Mouse (Mus musculus) kidney, adult 18-20 months (tissue): ENCODE results near the gene Ren1.

Source experiments
- DNase-seq: peaks from one replicate; pipeline ENCODE4 v3.0.0; 2021

Gene Ren1

DNA sequence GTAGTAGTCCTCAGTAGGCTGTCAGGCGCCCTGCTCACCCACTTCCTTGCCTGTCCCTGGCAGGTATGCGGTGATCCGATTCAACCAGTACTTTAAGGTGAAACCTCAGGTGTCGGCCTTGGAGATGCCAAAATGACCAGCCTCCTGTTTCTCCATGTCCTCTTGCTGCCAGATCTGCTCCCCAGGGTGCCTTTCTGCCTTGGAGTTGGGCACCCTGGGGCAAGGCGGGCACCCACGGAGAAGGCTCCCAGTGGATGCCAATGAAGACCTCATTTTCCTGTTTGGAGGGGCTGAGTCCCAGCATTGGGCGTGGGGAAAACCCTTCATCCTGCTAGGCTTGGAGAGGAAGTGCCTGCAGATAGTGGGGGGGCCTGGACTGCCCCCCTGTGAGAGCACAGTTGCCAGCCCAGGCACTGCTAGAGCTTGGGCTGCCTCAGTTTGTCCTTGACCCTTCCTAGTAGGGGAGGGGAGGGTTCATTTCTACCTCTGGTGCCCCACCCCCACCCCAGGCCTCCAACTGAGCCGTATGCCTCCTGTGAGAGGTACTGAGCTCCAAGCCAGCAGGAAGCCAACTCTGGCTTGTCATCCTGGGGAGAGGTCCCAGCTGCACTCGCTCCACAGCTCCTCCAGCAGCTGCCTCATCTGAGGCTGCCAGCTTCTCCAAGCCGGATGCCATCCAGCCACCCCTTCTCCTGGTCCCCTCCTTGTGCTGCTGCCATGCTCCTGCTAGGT, 29.1 kb downstream of the Ren1 start:
- DNase-seq, result peak; percentile 45

DNA sequence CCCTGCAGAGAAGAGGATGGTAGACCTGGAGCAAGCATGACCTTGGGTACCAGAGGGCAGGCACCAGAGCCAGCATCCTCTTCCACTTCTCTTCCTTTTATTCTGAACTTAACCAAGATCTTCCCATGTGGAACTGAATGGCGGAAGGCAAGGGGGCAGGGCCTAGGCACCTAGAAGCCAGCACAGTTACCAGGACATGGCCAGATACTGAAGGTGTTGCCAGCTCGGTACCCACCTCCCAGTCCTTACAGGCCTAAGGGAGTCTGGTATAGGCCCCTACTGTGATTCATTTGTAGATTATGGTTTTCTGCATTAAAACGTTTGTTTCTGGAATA, 29.6 kb downstream of the Ren1 start:
- DNase-seq, result no peak

DNA sequence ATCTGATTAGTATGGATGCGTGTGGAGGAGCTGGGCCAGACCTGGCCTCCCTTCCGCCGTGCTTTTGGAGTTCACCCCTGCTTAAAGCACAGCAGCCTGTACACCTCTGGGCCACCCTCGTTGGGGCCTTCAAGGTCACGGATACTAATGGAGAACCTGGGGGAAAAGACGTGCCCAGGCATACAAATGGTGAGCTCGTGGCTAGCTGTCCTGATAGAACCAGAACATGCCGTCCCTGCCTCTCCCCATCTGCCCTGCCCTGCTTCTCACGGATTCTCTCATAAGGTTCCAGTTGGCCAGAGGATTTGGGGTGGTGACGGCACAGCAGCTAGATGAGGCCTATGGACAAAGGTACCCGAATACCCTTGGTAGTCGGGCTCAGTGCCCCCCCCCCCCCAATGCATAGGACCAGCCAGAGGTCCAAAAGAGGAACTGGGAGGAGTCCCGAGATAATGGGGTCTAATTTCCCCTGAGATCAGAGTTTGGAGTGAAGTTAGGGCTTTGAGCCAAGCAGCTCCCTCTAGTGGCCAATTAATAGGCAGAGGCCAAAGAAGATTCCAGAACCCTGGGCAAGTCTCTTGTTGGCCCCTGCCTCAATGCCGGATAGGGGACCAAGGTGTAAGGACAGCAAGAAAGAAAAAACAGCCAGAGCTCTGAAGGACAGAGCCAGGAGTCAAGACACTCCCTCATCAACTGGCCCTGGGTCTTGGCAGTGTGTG, 30.2 kb downstream of the Ren1 start:
- DNase-seq, result peak; percentile 65

DNA sequence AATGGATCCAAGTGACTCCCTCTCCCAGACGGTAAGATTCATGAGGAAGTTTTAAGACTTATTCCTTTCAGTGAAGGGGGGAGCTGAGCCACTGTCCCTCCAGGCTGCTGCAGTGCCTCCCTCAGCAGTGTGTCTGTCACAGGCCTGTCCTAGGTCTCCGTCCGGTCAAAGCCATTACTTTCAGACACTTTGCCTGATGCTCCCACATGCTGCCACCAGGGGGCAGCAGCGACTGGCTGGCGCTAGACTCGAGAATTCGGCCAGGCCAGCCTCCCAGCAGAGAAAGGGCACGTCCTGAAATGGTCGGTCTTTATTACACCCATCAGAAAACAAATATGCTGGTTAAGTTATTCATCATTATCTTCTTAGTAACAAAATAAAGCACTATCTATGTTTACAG, 31.7 kb downstream of the Ren1 start:
- DNase-seq, result peak; percentile 59

DNA sequence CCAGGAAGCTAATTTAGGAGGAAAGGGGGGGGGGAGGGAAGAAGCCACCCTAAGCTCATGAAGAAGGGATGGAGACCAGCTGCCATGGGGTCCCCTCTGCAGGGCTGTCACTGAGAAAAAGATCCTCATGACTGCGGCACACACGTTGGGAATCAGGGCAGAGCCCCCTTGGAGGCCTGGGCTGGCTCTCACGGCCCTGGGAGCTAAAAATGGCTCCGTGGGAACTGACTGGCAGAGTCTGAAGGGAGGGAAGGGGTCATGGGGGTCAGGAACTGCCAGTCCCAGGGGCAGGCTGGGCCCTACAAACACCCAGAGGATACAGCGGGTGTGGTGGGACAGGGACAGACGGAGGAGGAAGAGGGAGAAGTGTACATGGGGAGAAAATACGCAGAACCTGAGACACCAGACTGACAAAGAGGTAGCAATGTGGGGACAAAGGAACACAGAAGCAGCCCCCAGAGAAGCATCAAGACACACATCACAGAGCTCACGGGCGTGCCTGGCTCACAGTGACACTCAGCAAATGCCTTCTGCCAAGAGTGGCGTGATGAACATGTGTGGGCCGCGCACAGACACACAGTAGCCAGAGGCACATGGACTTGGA, 32.3 kb downstream of the Ren1 start:
- no peak for DNase-seq

DNA sequence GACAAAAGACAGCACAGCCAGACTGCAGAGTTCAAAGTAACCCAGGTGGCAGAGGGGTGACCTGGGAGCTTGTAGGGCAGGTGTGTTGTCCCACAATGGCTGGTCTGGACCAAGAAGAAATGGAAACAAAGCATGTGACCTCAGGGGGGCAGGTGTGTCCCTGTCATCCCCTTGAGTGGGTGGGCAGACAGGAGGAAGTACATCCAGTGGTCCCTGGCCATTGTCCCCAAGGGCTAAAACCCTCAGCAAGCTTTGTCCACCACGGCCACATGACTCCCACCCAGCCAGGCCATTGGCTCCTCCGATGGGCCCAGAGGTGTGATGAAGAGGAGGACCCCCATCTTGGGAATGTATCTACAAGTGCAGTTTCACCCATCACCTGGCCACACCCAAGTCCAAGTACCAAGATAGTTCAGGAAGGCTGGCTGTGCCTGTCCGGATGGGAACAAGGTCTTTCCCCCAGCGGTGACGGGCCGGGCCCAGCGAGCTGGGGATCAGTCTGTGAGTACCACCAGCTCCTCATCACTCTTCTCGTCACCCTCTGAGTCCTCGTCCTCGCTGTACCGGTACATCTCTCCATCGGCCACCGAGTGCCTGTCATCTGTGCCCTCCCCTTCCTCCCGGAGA, 33.0 kb downstream of the Ren1 start:
- no peak for DNase-seq

DNA sequence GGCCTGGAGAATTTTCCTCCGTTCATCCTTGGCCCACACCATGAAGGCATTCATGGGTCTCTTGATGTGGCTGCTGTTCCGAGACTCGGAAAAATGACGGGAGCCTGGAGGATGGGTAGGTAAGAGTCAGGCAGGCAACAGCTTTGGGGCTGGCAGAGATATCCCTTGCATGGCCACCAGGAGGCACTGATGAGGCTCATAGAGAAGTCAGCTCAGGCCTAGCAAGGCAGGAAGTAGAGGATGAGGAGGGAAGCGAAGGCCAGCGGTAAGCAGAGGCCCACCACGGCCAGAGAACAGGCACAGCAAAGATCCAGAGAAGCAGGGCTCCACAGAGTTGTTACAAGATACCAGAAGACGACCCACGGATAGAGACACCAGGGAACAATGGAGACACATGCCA, 35.2 kb downstream of the Ren1 start:
- DNase-seq, result peak; percentile 83

DNA sequence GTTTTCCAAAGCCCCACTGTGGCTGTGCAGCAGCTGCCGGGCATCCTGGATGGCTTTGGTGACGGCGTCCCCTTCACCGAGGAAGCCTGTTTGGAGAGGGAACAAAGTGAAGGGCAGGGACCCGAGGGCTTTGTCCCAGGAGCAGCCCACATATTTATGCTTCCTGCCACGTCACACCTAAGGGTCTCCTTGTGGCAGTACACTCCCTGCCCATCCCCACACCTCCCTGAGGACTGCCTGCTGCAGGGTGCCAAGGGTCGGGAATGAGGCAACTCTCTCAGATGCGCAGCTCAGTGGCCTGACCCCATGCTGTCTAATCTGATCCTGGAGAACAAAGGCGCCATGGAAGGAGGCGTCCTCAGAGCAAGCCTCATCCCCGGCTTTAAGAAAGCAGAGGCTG, 35.9 kb downstream of the Ren1 start:
- DNase-seq, result no peak

DNA sequence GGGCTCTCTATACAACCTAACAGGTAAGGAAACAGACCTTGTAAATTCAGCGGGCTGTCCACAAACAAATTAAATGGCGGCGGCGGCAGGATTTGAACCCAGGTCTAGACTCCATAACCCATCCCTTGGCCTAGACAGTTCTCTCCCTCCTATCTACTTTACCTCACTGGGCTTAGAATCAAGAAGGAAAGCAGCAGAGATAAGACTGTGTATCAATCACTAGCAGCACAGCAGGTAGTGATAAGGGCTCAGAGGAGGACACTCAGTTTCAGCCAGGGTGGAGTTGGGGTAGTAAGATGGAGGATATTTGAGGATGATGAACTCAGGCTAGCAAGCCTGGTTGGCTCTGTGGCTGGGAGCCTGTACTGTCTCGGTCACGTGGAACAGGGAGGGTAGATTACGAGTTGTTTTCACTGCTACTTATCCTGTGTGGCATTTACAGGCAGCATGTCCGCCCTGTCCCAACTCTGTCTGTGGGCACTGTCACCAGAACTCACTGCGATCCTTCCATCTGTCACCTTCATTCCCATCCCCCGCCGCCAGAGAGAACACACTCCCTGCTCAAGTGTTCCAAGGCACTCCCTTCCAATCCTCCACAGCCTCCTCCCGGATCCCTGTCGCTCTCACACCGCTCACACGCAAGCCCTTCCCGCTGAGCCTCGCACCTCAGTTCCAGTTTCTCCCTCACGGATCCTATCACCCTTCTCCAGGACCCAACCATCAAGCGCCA, 37.4 kb downstream of the Ren1 start:
- no peak for DNase-seq

DNA sequence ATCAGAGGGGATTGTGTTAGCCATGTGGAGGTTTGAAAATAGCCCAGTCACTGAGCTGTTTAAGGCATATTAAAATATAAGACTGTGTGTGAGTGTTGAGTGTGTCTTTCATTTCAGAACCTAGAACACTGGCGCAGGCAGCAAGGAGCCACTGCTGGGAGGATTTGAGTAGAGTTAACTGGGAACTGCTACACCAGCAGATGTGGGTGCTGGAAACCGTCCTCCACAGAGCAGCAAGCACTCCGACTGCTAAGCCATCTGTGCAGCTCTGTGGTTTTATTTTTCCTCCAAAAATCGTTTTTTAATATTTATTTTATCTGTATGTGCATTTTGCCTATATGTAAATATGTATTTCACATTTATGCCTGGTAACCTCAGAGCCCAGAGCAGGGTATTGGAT, 44.4 kb downstream of the Ren1 start:
- no peak for DNase-seq

DNA sequence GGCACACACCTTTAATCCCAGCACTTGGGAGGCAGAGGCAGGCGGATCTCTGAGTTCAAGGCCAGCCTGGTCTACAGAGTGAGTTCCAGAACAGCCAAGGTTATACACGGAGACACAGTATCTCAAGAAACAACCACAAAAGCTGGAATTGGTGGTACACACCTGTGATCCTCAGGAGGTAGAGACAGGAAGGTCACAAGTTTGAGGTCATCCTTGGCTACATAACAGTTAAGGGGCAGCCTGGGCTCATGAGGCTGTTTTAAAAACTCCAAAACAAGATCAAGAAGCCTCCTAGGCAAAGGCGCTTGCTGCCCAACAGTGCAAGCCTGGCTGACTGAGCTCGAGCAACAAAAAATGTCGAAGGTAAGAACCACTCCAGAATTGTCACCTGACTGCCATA, 46.4 kb downstream of the Ren1 start:
- no peak for DNase-seq

DNA sequence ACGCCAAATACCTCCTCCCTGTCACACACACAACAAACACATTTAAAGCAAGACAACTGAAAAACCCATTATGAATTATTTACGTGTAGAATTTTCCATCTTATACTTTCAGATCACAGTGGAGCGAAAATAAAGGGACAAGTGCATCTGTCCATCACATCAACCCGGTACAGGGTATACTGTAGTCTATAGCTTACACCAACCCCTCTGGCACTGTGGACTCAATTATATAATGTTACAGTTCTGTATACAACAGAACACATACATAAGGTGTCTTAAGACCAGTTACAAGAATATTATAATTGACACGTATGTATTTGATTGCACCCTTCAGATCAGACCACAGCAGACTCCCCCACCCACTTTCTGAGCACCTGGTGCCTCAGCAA, 46.8 kb downstream of the Ren1 start:
- DNase-seq, result no peak

DNA sequence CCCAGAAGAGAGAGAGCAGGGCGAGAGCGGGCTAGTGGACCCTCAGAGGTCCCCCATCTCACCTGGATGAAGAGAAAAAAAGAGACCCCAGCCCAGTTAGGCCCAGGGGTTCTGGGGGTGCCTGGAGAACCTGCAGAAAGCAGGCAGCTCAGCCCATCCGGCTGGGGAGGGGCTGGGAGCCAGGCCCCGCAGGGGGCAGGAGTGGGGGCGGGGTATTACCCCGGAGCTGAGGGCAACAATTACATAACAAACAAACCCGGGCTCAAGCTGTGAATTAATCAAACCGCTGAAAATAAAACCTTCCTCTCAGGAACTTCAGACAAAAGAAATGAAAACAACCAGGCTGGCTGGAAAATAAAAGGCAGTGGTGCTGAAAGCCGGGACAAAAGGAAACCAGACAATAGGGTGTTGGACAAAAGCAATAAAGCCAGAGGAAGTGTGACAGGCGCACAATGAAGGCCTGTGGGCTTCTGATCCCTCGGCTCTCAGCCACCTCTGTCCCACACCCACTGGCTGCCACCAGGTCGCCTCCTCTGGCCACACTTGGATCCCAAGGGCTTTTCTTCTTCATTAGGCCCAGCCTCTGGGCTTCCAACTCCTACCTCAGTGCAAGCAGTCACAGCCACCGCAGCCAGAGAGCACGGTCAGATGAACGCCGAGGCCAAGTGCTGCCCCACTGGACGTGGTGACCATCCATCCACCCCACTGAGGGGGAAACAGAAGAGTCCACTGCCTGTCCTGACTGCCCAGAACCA, 47.4 kb downstream of the Ren1 start:
- peak; percentile 51 for DNase-seq

DNA sequence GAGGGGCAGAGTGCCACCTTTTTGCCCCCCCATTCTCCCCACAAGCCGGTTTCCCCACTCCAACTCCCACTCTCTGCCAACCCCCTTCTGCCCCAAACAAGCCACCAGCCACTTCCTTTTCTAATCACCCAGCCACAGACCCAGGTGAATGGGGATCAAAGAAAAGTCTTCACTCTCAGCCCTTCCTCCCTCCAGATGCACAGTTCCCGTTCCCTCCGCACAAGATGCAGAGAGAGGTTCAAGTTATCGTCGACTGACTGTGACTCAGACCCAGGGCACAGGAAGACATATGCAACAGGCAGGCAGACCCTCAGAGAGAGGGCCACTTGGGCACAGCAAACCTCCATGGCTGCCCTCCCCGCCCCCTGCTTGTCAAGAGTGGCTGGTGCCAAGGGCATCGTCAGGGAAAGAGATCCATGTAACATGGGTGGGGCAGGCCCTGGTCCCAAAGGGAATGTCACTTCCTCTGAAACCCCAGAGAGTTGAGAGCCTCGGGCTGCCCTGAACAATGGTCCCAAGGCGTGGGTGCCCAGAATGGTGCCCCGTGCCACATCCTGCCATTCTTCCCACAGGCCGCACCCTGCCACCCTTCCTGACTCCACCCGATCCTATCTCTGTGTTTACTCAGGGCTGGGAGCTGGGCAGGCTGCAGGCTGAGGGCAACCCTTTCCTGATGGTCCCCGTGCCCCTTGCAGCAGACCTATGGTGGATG, 49.9 kb downstream of the Ren1 start:
- peak; percentile 31 for DNase-seq

DNA sequence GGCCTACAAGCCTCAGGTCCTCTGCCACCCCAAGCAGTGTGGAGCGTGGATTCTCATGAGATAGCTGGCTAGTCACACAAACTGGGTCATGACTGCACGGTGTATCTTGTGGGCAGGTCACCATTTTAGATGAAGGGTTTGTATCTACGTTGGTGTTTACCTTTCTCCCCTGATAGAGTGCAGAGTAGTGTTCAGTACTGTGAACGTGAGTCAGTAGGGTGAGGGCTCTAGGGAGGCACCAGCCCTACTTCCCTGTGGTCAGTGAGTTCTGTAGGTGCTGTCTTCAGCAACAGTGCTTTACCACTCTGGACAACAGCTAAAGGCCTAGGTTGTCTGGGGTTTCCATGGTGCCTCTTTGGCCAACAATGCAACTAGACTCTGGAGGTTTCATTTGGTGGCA, 53.7 kb downstream of the Ren1 start:
- no peak for DNase-seq

DNA sequence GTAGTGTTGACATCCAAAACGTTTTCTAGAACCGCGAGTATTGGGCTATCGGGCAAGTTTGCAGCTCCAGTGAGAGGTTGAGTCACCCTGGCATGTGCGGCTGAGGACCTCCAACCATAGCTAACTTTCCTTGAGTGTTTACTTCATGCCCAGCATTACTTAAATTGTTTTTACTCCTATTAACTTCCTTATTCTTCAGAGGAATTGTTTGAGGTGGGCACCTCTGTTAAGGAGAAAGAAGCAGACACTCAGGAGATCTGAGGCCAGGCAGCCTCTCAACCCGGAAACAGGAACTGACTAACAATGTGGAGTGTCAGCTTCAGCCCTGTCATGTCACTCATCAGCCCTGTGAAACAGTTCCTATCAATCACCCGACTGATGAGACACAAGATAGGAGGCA, 56.3 kb downstream of the Ren1 start:
- no peak for DNase-seq

DNA sequence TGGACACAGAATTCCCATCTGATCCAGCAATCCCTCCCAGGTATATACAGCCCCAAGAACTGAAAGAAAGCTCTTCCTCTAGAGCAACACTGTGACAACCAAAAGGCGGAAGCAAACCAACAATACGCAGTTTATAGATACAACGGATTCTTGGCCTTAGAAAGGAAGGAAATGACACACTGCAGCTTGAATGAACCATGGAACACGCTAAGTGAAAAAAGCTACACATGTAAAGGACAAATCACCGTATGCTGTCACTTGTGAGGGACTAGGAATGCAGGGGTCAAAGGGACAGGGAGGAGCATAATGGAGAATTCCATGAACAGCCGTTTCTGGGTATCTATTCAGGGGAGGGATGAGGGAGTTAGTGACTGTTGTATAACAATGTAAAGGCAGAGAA, 57.1 kb downstream of the Ren1 start:
- DNase-seq, result no peak

DNA sequence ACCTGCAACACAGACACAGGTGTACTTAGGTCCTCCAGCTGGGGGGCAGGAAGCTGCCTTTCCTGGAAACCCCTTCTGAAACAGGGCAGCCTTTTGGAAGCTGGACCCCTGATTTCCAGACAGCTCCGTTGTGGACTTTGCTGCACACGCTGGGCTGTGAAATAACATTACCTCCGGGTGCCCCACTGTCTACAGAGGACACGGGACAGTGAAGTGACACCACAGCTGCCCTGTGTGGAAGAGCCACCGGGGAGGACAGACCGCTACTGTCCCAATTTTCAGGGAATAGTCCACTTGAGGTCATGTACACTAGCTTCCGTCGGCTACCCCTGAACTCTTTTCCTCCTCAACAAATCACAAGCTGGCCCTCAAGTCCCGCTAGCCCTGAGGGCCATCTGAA, 58.0 kb downstream of the Ren1 start:
- DNase-seq, result no peak

DNA sequence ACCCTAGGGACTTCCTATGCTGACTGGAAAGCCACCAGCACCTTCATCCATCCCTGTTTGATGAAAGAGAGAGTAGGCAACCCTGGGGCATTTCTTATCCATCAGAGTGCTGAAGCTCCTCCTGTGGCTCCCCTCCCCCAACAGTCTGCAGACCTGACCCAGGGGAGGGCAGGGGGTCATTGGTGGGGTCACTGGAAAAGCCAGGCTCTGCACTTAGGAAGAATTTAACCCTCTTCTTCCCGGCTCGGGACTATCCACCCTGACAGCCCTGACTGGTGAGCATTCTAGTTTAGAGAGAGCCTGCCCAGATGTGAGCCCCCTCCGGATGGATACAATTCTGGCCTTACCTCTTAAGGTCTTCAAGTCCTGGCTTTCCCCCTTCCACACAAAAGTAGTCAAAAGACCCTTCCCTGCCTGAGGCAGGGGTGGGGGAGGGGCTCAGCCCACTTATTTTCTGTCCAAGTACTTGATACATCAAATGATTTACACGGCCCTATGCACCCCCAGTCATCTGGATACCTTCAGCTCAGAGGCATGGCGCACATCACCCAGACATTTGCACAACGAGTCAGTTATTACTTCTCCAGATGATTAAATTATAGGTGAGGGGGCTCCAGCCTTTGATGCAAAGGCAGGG, 58.7 kb downstream of the Ren1 start:
- no peak for DNase-seq

DNA sequence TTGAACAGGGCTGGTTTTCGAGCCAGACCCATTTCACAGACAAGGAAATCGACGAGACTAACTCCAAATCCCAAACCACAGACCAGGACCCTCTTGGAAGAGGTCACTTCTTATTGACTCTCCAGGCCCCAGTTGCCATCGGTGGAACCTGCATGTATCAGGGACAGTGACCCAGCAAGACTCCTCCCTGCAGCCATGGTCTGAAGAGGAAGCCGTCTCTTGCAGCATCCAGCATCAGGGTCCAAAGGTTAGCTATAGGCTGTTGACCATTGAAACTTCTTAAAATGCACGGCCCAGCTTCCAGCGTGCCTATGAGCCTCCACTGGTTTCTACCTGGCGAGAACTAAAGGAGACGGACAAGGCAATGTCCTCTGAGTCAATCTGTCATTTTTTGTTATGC, 59.5 kb downstream of the Ren1 start:
- DNase-seq, result no peak
